Mouse (Mus musculus): Measurements from ENCODE around the gene Saa1.

Saa1 gene

DNA sequence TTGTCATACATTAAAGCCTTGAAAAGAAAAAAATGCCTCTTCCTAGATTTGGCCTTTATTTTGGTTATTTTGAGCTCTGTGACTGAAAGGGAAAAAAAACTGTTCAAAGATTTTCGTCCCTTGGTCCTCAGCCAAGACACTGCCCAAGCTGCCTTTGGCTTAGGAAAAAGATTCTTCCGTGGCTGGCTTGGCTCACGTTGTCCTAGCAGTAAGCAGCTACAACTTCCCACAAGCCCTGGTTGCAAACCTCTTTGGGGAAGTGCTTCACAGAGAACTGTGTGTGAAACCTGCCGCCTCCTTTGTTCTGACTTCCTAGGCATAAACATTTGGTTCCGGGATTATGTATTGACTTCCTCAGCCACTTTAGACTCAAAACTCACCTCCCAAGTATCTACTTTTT lies 25.9 kb downstream of the Saa1 start:
- DNase-seq = peak; percentile 41 to 59

DNA sequence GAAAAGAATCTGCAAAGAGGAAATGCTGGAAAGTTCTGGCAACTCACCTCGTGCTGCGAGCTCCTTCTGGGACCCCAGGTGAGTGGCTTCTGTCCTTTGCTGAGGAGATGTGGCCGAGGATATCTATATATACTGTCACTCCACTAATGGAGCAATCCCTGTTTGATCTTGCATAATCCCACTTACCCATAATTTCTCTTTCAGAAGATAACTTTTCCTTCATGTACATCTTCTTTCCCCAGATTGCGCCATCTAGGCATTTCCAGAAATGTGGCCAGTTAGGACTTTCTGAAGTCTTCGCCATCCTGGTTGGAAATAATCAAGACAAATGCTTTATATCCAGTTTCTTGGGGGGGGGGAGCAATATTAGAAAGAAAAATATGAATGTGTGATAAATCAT lies 27.2 kb downstream of the Saa1 start, which contains the start of gene Saa3:
TSS of gene Saa3 (minus strand) at position 101 of the 400 bp plus-strand sequence.
- no peak for DNase-seq

DNA sequence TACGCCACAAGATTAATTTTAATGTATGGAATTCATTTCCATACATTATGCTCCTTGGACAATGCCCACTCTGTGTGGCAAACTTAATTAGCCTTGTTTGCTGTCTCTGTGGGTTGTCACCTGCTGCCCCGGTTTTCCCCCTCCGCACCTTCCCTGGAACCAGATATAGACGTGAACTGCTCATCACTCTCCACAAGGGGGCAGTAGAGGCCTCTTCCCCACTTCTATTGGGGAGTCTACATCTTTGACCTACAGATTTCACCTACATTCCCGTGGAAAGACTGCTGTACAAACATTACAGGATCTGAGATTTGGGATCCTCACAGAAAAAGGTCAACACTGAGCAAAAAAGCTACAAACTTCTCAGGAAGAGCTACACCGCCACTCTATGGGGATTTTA lies 28.3 kb downstream of the Saa1 start:
- peak; percentile 84 to 87 for DNase-seq

DNA sequence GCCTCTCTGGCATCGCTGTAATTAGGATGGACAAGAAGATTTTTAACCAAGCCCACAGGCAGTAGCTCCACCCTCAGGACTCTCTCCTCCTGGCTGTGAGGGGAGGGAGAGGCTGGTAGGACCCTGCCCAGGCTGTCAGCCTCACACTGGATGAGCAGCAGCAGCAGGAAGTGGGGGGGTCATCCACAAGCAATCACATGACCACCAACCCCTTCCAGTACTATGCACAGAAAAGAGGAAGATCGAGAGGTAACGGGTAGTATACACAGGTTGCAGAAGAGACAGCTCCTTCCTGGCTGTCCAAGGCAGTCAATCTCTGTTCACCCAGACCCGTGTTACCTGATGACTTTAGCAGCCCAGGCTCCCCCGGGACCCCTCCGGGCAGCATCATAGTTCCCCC lies 30.5 kb downstream of the Saa1 start:
- no peak for DNase-seq

DNA sequence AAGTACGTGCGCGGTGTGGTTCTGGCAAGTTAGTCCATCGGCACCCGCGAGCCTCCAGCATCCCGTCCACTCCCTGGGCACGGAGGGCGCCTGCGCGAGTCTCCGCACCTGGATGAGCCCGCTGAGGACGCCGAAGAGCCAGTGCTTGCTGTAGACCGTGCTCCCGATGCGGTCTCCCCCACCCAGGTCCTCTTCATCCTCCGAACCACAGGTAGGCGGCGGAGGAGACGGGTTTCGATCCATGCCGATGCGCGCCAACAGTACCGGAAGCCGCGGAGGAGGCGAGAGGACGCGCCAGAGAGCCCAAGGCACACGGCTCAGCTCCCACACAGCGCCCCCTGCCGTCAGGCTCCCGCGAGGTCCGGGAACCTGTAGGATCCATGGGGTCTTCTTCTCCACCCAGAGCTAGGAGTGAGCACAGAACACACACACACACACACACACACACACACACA lies 32.4 kb downstream of the Saa1 start, which contains the start of gene Saal1:
TSS of gene Saal1 (minus strand) at position 291 of the 455 bp plus-strand sequence.
- peak; percentile 89 to 95 for DNase-seq

DNA sequence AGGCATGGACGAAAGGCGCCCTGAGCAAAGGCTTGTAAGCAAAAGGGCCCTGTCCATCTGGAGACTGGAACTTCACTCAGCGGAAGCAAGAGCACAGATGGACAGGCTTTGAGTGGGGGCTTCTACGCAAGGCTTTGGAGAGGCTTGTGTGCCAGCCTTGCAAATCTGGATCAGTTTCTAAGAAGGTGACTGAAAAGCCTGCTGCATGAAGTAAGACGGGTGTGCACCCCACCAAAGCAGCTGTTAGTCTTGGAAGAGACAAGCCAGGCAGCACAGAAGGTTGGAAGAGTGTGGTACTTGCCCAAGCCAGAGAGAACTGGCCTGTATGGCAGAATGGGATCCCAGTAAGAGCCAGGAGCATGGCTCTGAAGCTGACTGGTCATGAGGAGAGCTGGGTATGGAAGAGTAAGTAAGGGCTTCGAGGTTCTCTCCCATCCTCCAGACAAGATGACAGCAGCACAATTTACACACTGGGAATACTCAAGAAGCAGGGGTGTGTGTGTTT lies 42.2 kb downstream of the Saa1 start:
- peak; percentile 49 to 64 for DNase-seq

DNA sequence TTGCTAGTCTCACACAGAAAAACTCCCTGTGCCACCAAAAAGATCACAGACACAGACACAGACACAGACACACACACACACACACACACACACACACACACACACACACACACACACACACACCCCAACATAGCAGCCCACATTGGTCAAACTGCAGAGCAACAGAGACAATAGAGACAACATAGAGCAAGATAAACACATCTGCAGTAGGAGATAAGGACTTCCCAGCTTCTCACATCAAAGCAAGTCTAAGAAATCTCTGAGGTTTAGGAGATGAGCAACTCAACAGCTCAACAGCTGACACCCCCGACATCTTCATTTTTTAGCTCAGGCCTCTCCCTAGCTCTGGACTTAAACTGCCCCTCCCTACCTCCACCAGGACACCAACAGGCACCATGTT lies 46.0 kb downstream of the Saa1 start:
- no peak for DNase-seq
